Mouse (Mus musculus): Measurements from ENCODE around the gene Ly6g5b.
A peak's percentile ranks its signal among the peaks of the same experiment; 100 is the strongest.

The Ly6g5b gene

GRCm38 (mm10) chr17:35115046-35116019 lies at the start of gene Ly6g5b:
TSS of gene Ly6g5b (minus strand) at chr17:35115428.
- peak; percentile 65 for DNase-seq (ENCODE audit: low read depth, low spot score)

- DNase-seq (ENCODE audit: low read depth, low spot score) = peak; percentile 19
These were observed 49.0 kb upstream of the Ly6g5b start for GRCm38 (mm10) chr17:35164218-35164567.

- DNase-seq (ENCODE audit: low read depth, low spot score) = peak; percentile 49
These were observed 48.3 kb upstream of the Ly6g5b start for GRCm38 (mm10) chr17:35163326-35164081.

- peak; percentile 46 for DNase-seq (ENCODE audit: low read depth, low spot score)
These were observed 47.5 kb upstream of the Ly6g5b start for GRCm38 (mm10) chr17:35162730-35163129.

GRCm38 (mm10) chr17:35162121-35162520 lies 46.9 kb upstream of the Ly6g5b start:
- DNase-seq (ENCODE audit: low read depth, low spot score) = no peak

- DNase-seq (ENCODE audit: low read depth, low spot score) = no peak
These were observed 46.2 kb upstream of the Ly6g5b start for GRCm38 (mm10) chr17:35161421-35161820.

- DNase-seq (ENCODE audit: low read depth, low spot score) = no peak
These were observed 44.4 kb upstream of the Ly6g5b start for GRCm38 (mm10) chr17:35159638-35160037.

GRCm38 (mm10) chr17:35158850-35159593 lies 43.8 kb upstream of the Ly6g5b start:
- DNase-seq (ENCODE audit: low read depth, low spot score) = no peak

GRCm38 (mm10) chr17:35157661-35158175 lies 42.5 kb upstream of the Ly6g5b start:
- no peak for DNase-seq (ENCODE audit: low read depth, low spot score)

- no peak for DNase-seq (ENCODE audit: low read depth, low spot score)
These were observed 42.0 kb upstream of the Ly6g5b start for GRCm38 (mm10) chr17:35157254-35157653.

- DNase-seq (ENCODE audit: low read depth, low spot score) = no peak
These were observed 41.4 kb upstream of the Ly6g5b start for GRCm38 (mm10) chr17:35156461-35157200.

GRCm38 (mm10) chr17:35155451-35155850 lies 40.2 kb upstream of the Ly6g5b start:
- no peak for DNase-seq (ENCODE audit: low read depth, low spot score)

GRCm38 (mm10) chr17:35154616-35155015 lies 39.4 kb upstream of the Ly6g5b start:
- DNase-seq (ENCODE audit: low read depth, low spot score) = no peak

GRCm38 (mm10) chr17:35153931-35154330 lies 38.7 kb upstream of the Ly6g5b start:
- peak; percentile 42 for DNase-seq (ENCODE audit: low read depth, low spot score)

GRCm38 (mm10) chr17:35153077-35153476 lies 37.8 kb upstream of the Ly6g5b start:
- DNase-seq (ENCODE audit: low read depth, low spot score) = no peak

GRCm38 (mm10) chr17:35152121-35152520 lies 36.9 kb upstream of the Ly6g5b start:
- no peak for DNase-seq (ENCODE audit: low read depth, low spot score)

GRCm38 (mm10) chr17:35147922-35148639 lies 32.9 kb upstream of the Ly6g5b start:
- DNase-seq (ENCODE audit: low read depth, low spot score) = peak; percentile 40

- peak; percentile 31 for DNase-seq (ENCODE audit: low read depth, low spot score)
These were observed 32.1 kb upstream of the Ly6g5b start for GRCm38 (mm10) chr17:35147348-35147747.

GRCm38 (mm10) chr17:35146139-35146538 lies 30.9 kb upstream of the Ly6g5b start:
- DNase-seq (ENCODE audit: low read depth, low spot score) = no peak

GRCm38 (mm10) chr17:35141971-35142370 lies 26.7 kb upstream of the Ly6g5b start:
- DNase-seq (ENCODE audit: low read depth, low spot score) = no peak

Measured in 3T3-L1 (cell line).